Mouse (Mus musculus) hindbrain, embryonic 13.5 days (tissue): ENCODE measurements around the gene Olfr462. TPM values are rescaled to one million over a fixed set of nuclear protein-coding genes. Genes with fewer than 3 reads are reported as not detected.

Experiments
- ATAC-seq: fragments of 200-750 bp; cut with Nextera tagmentation; 2 replicates; pipeline ENCODE4 v1.8.0; 2017; ENCODE audit warnings: moderate TSS enrichment; ENCODE audit not compliant: low FRiP score
- H3K27ac ChIP-seq: fragments of 300-500 bp; sonication (generic); 2 replicates; pipeline ENCODE4 v1.5.1; 2015; ENCODE audit warnings: inconsistent platforms, mild to moderate bottlenecking, moderate library complexity
- H3K27me3 ChIP-seq: fragments of 300-500 bp; sonication (generic); 2 replicates; pipeline ENCODE4 v1.6.1; 2015; ENCODE audit warnings: mild to moderate bottlenecking, inconsistent platforms
- H3K36me3 ChIP-seq: fragments of 300-500 bp; sonication (generic); 2 replicates; pipeline ENCODE4 v1.6.1; 2015; ENCODE audit warnings: mild to moderate bottlenecking, inconsistent platforms
- H3K4me1 ChIP-seq: fragments of 300-500 bp; sonication (generic); replicated peaks from 2 replicates; pipeline ENCODE4 v1.6.1; 2015; ENCODE audit warnings: inconsistent platforms
- H3K4me2 ChIP-seq: fragments of 300-500 bp; sonication (generic); 2 replicates; pipeline ENCODE4 v1.6.1; 2015; ENCODE audit warnings: inconsistent platforms, mild to moderate bottlenecking, moderate library complexity
- H3K4me3 ChIP-seq: fragments of 300-500 bp; sonication (generic); 2 replicates; pipeline ENCODE4 v1.5.1; 2015; ENCODE audit warnings: mild to moderate bottlenecking, inconsistent platforms
- H3K9ac ChIP-seq: fragments of 300-500 bp; sonication (generic); 2 replicates; pipeline ENCODE4 v1.6.1; 2015; ENCODE audit warnings: mild to moderate bottlenecking, inconsistent platforms
- H3K9me3 ChIP-seq: fragments of 300-500 bp; sonication (generic); 2 replicates; pipeline ENCODE4 v1.6.1; 2016; ENCODE audit warnings: inconsistent platforms
- WGBS: fragments of 180-500 bp; shearing (Covaris S2); methylation state at CpG from one replicate; pipeline ENCODE4 v1.1.7; 2015; 5-methylcytosine and 5-hydroxymethylcytosine counted together
- polyA plus RNA-seq: library from polyadenylated mRNA; unstranded; fragments of >200 nt; fragmentation: Nextera tagmentation; extraction: Ambion mirVana; gene quantifications from 2 replicates; pipeline ENCODE4 v1.2.1, GENCODE M21; 2015

Olfr462 gene
- polyA plus RNA-seq: not detected in 2 replicates

GRCm38 (mm10) chr11:87892168-87892567 lies at the start of gene Olfr462:
Olfr462 (minus strand) TSS chr11:87892268.
- no peaks in the 10 kb centered on the region for H3K4me1 ChIP-seq
- H3K4me2 ChIP-seq: no peak within 1 kb of the TSS
- H3K36me3 ChIP-seq: no peaks in the 10 kb centered on the region
- H3K27me3 ChIP-seq: peaks cover 3% of the 10 kb centered on the region; the same call in 1 of the 2 replicates
- H3K27ac ChIP-seq: no peak within 1 kb of the TSS
- no peak within 1 kb of the TSS for H3K4me3 ChIP-seq
- no peaks in the 10 kb centered on the region for H3K9me3 ChIP-seq
- no peak within 1 kb of the TSS for H3K9ac ChIP-seq
- no peak for ATAC-seq
- WGBS: 90% methylated on average over 6 of the region's 6 CpGs

GRCm38 (mm10) chr11:87935467-87935866 lies 43.4 kb upstream of the Olfr462 start:
- no peak for ATAC-seq

GRCm38 (mm10) chr11:87933731-87934130 lies 41.7 kb upstream of the Olfr462 start:
- H3K27me3 ChIP-seq: no peaks in the 10 kb centered on the region
- no peak overlapping the region for H3K9ac ChIP-seq
- no peaks in the 10 kb centered on the region for H3K9me3 ChIP-seq
- 88% methylated on average over 2 of the region's 2 CpGs for WGBS
- no peak overlapping the region for H3K4me2 ChIP-seq
- no peak overlapping the region for H3K4me3 ChIP-seq
- H3K4me1 ChIP-seq: no peaks in the 10 kb centered on the region
- no peak overlapping the region for H3K27ac ChIP-seq
- no peaks in the 10 kb centered on the region for H3K36me3 ChIP-seq
- no peak for ATAC-seq

More at GRCm38 (mm10) chr11:87935467-87935866, 43.4 kb upstream of the Olfr462 start:
- Histone ChIP-seq H3K9me3 (no peaks in the 10 kb centered on the region), H3K27ac (no peak overlapping the region), H3K9ac (no peak overlapping the region), H3K4me2 (no peak overlapping the region), H3K27me3 (peaks cover 3% of the 10 kb centered on the region; the same call in 1 of the 2 replicates), H3K36me3 (no peaks in the 10 kb centered on the region), H3K4me1 (no peaks in the 10 kb centered on the region), H3K4me3 (no peak overlapping the region)
- 74% methylated on average over 3 of the region's 3 CpGs for WGBS

- 87% methylated on average over 2 of the region's 2 CpGs for WGBS
- Histone ChIP-seq H3K36me3 (no peaks in the 10 kb centered on the region), H3K4me3 (no peak overlapping the region), H3K27ac (no peak overlapping the region), H3K4me1 (no peaks in the 10 kb centered on the region), H3K27me3 (no peaks in the 10 kb centered on the region), H3K9ac (no peak overlapping the region), H3K4me2 (no peak overlapping the region), H3K9me3 (0 out of 2 replicates have a peak, but pooled peaks cover 3% of the 10 kb centered on the region)
- no peak for ATAC-seq
Observed at GRCm38 (mm10) chr11:87930348-87930747, 38.3 kb upstream of the Olfr462 start.

GRCm38 (mm10) chr11:87920966-87921365 lies 28.9 kb upstream of the Olfr462 start, which contains the start of gene Olfr464:
Olfr464 (minus strand) TSS chr11:87920967.
- Histone ChIP-seq H3K4me1 (no peaks in the 10 kb centered on the region), H3K4me2 (no peak within 1 kb of the TSS), H3K27me3 (0 out of 2 replicates have a peak, but pooled peaks cover 6% of the 10 kb centered on the region), H3K27ac (no peak within 1 kb of the TSS), H3K9ac (no peak within 1 kb of the TSS), H3K9me3 (no peaks in the 10 kb centered on the region), H3K36me3 (no peaks in the 10 kb centered on the region), H3K4me3 (no peak within 1 kb of the TSS)
- WGBS: 35% methylated on average over 5 of the region's 5 CpGs
- no peak for ATAC-seq

GRCm38 (mm10) chr11:87920301-87920700 lies 28.2 kb upstream of the Olfr462 start:
- H3K9me3 ChIP-seq: no peaks in the 10 kb centered on the region
- H3K27ac ChIP-seq: no peak overlapping the region
- H3K4me3 ChIP-seq: no peak overlapping the region
- 0 out of 2 replicates have a peak, but pooled peaks cover 6% of the 10 kb centered on the region for H3K27me3 ChIP-seq
- no peak overlapping the region for H3K9ac ChIP-seq
- no peaks in the 10 kb centered on the region for H3K4me1 ChIP-seq
- H3K4me2 ChIP-seq: no peak overlapping the region
- 75% methylated on average over 2 of the region's 2 CpGs for WGBS
- no peak for ATAC-seq
- no peaks in the 10 kb centered on the region for H3K36me3 ChIP-seq

- Histone ChIP-seq H3K4me2 (no peak overlapping the region), H3K9ac (no peak overlapping the region), H3K36me3 (no peaks in the 10 kb centered on the region), H3K27me3 (0 out of 2 replicates have a peak, but pooled peaks cover 3% of the 10 kb centered on the region), H3K4me1 (no peaks in the 10 kb centered on the region), H3K9me3 (no peaks in the 10 kb centered on the region), H3K4me3 (no peak overlapping the region), H3K27ac (no peak overlapping the region)
- ATAC-seq: no peak
- WGBS: 94% methylated on average over 1 of the region's 1 CpGs
Observed at GRCm38 (mm10) chr11:87916005-87916404, 23.9 kb upstream of the Olfr462 start.

- WGBS: 80% methylated on average over 3 of the region's 3 CpGs
- H3K4me2 ChIP-seq: no peak overlapping the region
Observed at GRCm38 (mm10) chr11:87904331-87904730, 12.3 kb upstream of the Olfr462 start.

GRCm38 (mm10) chr11:87897287-87897686 lies 5.2 kb upstream of the Olfr462 start, which contains the start of gene Olfr463:
Olfr463 (minus strand) TSS chr11:87897387.
- Histone ChIP-seq H3K4me2 (no peak within 1 kb of the TSS), H3K4me3 (no peak within 1 kb of the TSS), H3K4me1 (no peaks in the 10 kb centered on the region), H3K27ac (no peak within 1 kb of the TSS), H3K27me3 (peaks cover 5% of the 10 kb centered on the region), H3K36me3 (no peaks in the 10 kb centered on the region), H3K9ac (no peak within 1 kb of the TSS), H3K9me3 (no peaks in the 10 kb centered on the region)
- no peak for ATAC-seq

More at GRCm38 (mm10) chr11:87904331-87904730, 12.3 kb upstream of the Olfr462 start:
- Histone ChIP-seq H3K4me3 (no peak overlapping the region), H3K36me3 (no peaks in the 10 kb centered on the region), H3K9ac (no peak overlapping the region), H3K27me3 (no peaks in the 10 kb centered on the region), H3K27ac (no peak overlapping the region), H3K4me1 (no peaks in the 10 kb centered on the region), H3K9me3 (no peaks in the 10 kb centered on the region)
- ATAC-seq: no peak

GRCm38 (mm10) chr11:87884856-87885255 lies 7.2 kb downstream of the Olfr462 start:
- Histone ChIP-seq H3K9me3 (no peaks in the 10 kb centered on the region), H3K4me3 (no peak overlapping the region), H3K4me2 (no peak overlapping the region), H3K4me1 (no peaks in the 10 kb centered on the region), H3K27me3 (0 out of 2 replicates have a peak, but pooled peaks cover 3% of the 10 kb centered on the region), H3K36me3 (no peaks in the 10 kb centered on the region), H3K27ac (no peak overlapping the region), H3K9ac (no peak overlapping the region)
- no peak for ATAC-seq
- WGBS: 89% methylated on average over 5 of the region's 5 CpGs

GRCm38 (mm10) chr11:87883493-87883892 lies 8.6 kb downstream of the Olfr462 start:
- no peak for ATAC-seq
- H3K4me3 ChIP-seq: no peak overlapping the region
- H3K4me1 ChIP-seq: no peaks in the 10 kb centered on the region
- no peaks in the 10 kb centered on the region for H3K9me3 ChIP-seq
- no peak overlapping the region for H3K4me2 ChIP-seq
- 43% methylated on average over 5 of the region's 5 CpGs for WGBS
- no peak overlapping the region for H3K9ac ChIP-seq
- no peak overlapping the region for H3K27ac ChIP-seq
- no peaks in the 10 kb centered on the region for H3K36me3 ChIP-seq
- H3K27me3 ChIP-seq: 0 out of 2 replicates have a peak, but pooled peaks cover 3% of the 10 kb centered on the region

GRCm38 (mm10) chr11:87881714-87882113 lies 10.4 kb downstream of the Olfr462 start:
- ATAC-seq: no peak
- 75% methylated on average over 4 of the region's 4 CpGs for WGBS
- H3K4me3 ChIP-seq: no peak overlapping the region

GRCm38 (mm10) chr11:87879826-87880225 lies 12.2 kb downstream of the Olfr462 start:
- H3K27ac ChIP-seq: no peak overlapping the region
- no peak for ATAC-seq
- no peak overlapping the region for H3K4me3 ChIP-seq
- H3K27me3 ChIP-seq: no peaks in the 10 kb centered on the region
- H3K4me2 ChIP-seq: no peak overlapping the region
- H3K4me1 ChIP-seq: no peaks in the 10 kb centered on the region
- H3K36me3 ChIP-seq: no peaks in the 10 kb centered on the region
- WGBS: 64% methylated on average over 9 of the region's 9 CpGs
- H3K9ac ChIP-seq: no peak overlapping the region
- no peaks in the 10 kb centered on the region for H3K9me3 ChIP-seq

More at GRCm38 (mm10) chr11:87881714-87882113, 10.4 kb downstream of the Olfr462 start:
- Histone ChIP-seq H3K27me3 (0 out of 2 replicates have a peak, but pooled peaks cover 3% of the 10 kb centered on the region), H3K36me3 (no peaks in the 10 kb centered on the region), H3K4me1 (no peaks in the 10 kb centered on the region), H3K9ac (no peak overlapping the region), H3K27ac (no peak overlapping the region), H3K9me3 (no peaks in the 10 kb centered on the region), H3K4me2 (no peak overlapping the region)
